ENCODE assay signal across 22 mouse cellular contexts in the genomic region with DNA sequence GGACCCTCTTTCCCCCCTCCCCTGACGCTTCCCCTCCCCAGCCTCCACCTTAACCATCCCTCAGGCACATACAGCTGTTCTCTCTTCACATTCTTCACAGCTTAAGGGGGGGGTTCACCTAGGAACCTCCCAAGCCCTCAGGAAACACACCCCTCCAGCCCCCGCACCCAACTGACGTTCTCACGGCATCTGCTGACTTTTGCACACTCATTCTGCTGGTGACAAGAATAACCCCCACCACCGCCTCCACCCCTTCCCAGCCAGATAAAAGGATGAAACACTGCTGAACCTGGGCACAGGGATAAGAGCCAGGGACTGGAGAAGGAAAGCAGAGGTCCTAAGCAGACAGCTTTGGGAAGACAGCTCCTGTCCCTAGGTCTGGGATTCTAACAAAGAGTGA.
A peak's percentile ranks its signal among the peaks of the same experiment; 100 is the strongest.
DNase-seq lines count a peak whose midpoint lies in the region; ATAC-seq and TF ChIP-seq lines count a peak whose summit lies in the region.
"Had no signal": no experiment of that assay in that cellular context is flagged by ENCODE, and none has a peak within 500 bp of the region (broad histone marks: within the 10 kb centered on the region; RNA-seq: fewer than 3 reads in every experiment).

No protein-coding gene starts in this region.

- H3K27ac ChIP-seq in hindbrain, embryonic 10.5 days = peak overlapping the region; percentile 16; the same call in 1 of the 2 replicates
- no peak overlapping the region for H3K27ac ChIP-seq in hindbrain, postnatal 0 days

- no peaks in the 10 kb centered on the region for H3K9me3 ChIP-seq in hindbrain, embryonic 10.5 days
- no peaks in the 10 kb centered on the region for H3K9me3 ChIP-seq in hindbrain, postnatal 0 days (ENCODE audit: low read length)

- ATAC-seq in frontal cortex, adult (ENCODE audit: low TSS enrichment) = peak; percentile 47; the same call in 1 of the 2 replicates
- no peak for ATAC-seq in hindbrain, postnatal 0 days
- ATAC-seq in activated CD4-positive, CD25-positive, alpha-beta regulatory T cell, adult 4 months = no peak
- ATAC-seq: CD4-positive, CD25-positive, alpha-beta regulatory T cell, adult 4 months; Patski had no signal

- H3K4me2 ChIP-seq in hindbrain, postnatal 0 days (ENCODE audit: low read depth, low read length) = no peak overlapping the region

- no peaks in the 10 kb centered on the region for H3K36me3 ChIP-seq in hindbrain, embryonic 10.5 days
- no peaks in the 10 kb centered on the region for H3K36me3 ChIP-seq in hindbrain, postnatal 0 days (ENCODE audit: insufficient read depth, low read length)
- H3K36me3 ChIP-seq: G1E had no signal

- WGBS in hindbrain, embryonic 10.5 days = 83% methylated on average over 5 of the region's 5 CpGs
- WGBS in hindbrain, postnatal 0 days = 74% methylated on average over 5 of the region's 5 CpGs

- no peak overlapping the region for H3K9ac ChIP-seq in hindbrain, postnatal 0 days (replicated peaks; ENCODE audit: low read length)

- TF ChIP-seq CTCF in hindbrain, postnatal 0 days (IDR thresholded peaks at IDR 0.05; ENCODE audit: low read depth) = no peak

- H3K4me1 ChIP-seq in hindbrain, embryonic 10.5 days (replicated peaks) = peaks cover 32% of the 10 kb centered on the region
- H3K4me1 ChIP-seq in hindbrain, postnatal 0 days (ENCODE audit: insufficient read depth, low read length) = peaks cover 10% of the 10 kb centered on the region; the same call in 1 of the 2 replicates

- no peaks in the 10 kb centered on the region for H3K27me3 ChIP-seq in hindbrain, embryonic 10.5 days (ENCODE audit: insufficient read depth, poor library complexity, severe bottlenecking)
- H3K27me3 ChIP-seq in hindbrain, postnatal 0 days (ENCODE audit: insufficient read depth, low read length) = no peaks in the 10 kb centered on the region

- DNase-seq in frontal cortex, postnatal 36 days (ENCODE audit: low spot score in 2 of 2) = no peak
- DNase-seq in hindbrain, embryonic 10.5 days (ENCODE audit: low spot score) = no peak
- no peak for DNase-seq in hindbrain, postnatal 0 days (ENCODE audit: low spot score)
- DNase-seq in right cerebral cortex, adult 18-20 months = peak; percentile 52
- no peak for DNase-seq in right cerebral cortex, postnatal 14 days
- peak; percentile 69 for DNase-seq in brain, adult 2 months (ENCODE audit: low read depth, low spot score)
- DNase-seq: adrenal gland, adult 2 months; adrenal gland, adult 8-10 months; adrenal gland, postnatal 10 days; adrenal gland, postnatal 14 days; adrenal gland, postnatal 25 days; adrenal gland, postnatal 36 days; B cell, adult 2 months; cerebellum, adult 11 months; cerebellum, adult 11-12 months; cerebellum, adult 18-20 months; cerebellum, adult 2 months had no signal

- H3K4me3 ChIP-seq in hindbrain, embryonic 10.5 days = no peak overlapping the region
- no peak overlapping the region for H3K4me3 ChIP-seq in hindbrain, postnatal 0 days (ENCODE audit: low read length)

Comparison
In these comparisons a context has a peak if more than half of its experiments do, and no peak if none do; other contexts are left out.
1. DNase-seq: peak in right cerebral cortex, adult 18-20 months (single experiment) and brain, adult 2 months (single experiment); none in frontal cortex, postnatal 36 days (0 of 2), hindbrain, embryonic 10.5 days (single experiment), hindbrain, postnatal 0 days (single experiment) and right cerebral cortex, postnatal 14 days (single experiment).